Mouse (Mus musculus) cerebellum, postnatal 36 days (tissue): ENCODE measurements around the gene Hormad1.
"Not testable (repeated sequence)": the region's sequence is repeated elsewhere in the genome, so short reads cannot be mapped to it uniquely, and the experiment has no call there.

ENCODE experiments used
- DNase-seq, 2 experiments: peaks; one replicate each; pipeline ENCODE4 v3.0.0; 2021 to 2022; ENCODE audit warnings: mixed read lengths in 2 of 2

Hormad1 gene

GRCm38 (mm10) chr3:95559437-95559836 lies at the start of gene Hormad1:
Gene Hormad1, plus strand, starts transcription at chr3:95559677.
- no peak for DNase-seq

- DNase-seq: no peak
These were observed 47.8 kb upstream of the Hormad1 start for GRCm38 (mm10) chr3:95511611-95512180.

DNA sequence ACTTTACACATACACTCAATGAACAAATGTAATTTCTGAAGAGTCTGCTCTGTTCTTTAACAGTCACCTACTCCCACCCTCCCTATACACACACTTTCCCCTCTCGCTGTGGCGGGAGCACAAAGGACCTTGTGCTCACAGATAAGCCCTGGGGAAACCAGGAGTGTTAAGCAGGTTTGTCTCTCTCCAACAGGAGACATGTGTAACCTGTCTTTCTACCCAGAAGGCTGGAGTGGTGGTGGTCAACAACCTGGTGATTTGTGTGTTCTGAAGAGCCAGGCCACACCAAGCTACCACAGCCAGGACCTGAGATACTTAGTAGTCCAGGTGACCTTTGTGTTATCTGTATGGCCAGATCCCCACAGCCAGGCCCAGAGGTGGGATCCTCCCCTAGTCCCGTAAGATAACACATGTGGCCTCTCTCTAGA lies 42.8 kb upstream of the Hormad1 start:
- DNase-seq: no peak

GRCm38 (mm10) chr3:95517493-95517898 lies 42.0 kb upstream of the Hormad1 start:
- peak; percentile 72 to 77 for DNase-seq

- no peak for DNase-seq
These were observed 40.6 kb upstream of the Hormad1 start for GRCm38 (mm10) chr3:95518891-95519290.

DNA sequence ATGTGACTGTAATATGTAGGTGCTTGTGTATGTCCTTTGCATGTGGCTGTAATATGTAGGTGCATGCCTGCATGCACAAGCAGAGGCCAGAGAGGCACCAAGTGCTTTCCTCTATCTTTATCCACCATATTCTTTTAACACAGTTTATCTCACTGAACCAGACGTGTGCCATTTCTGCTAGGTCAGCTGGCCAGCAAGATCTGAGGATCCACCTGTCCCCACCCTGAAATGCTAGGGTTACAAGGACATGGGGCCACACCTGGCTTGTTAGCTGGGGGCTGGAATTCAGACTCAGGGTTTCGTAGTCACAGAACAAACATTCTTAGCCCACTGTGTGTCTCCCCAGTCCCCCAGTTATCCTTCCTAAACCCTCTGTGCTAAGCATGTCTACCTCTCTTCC lies 40.2 kb upstream of the Hormad1 start:
- DNase-seq: no peak

DNA sequence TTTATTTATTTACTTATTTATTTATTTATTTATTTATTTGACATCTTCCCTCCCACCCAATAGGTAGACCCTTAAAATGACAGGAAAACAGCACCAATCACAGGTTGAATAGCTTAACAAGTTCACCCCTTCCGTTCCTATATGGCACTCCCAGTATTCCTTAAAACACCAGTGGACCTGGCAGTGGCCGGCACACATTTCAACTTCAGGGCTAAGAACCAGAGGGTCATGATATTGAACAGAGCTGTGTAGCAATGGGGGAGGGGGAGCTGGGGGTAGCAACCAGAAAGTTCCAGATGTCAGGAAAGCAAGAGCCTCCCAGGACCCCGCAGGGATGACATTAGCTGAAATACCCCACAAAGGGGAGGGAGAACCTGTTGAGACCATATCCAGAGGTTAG lies 39.4 kb upstream of the Hormad1 start:
- no peak for DNase-seq

DNA sequence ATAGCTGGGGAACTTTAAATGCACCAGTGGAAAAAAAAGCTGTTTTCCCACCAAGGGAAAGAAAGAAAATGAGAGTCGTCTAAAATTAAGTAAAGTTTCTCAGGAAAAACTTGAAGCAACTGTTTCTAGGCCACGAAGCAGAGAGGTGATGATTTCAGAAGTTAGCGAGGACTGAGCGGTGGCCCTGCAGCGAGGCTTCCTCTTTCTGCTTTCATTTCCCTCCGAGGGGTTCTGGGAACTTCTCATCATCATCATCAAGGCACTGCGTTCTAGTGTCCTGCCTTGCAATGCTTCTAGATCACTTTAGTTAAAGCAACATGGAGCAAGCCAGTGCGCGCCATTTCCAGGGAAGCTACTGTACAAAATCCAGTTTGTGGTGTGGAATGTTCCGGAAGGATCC lies 38.3 kb upstream of the Hormad1 start:
- DNase-seq: no peak

DNA sequence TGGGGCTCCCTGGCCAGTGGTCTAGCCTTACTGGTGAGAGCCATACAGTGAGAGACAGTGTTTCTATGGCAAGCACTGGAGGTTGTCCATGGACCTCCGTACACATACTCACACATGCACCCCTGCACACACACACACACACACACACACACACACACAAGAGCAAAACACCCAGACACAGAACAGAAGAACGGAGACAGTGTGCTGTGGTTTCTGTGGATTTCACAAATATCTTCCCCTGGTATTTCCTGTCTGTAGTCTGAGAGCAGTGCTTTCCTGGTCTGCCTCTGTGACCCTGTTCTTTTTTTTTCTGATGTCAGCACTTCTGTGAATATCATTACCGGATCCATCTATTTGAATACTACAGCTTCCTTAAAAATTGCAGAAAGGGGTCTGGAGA lies 35.8 kb upstream of the Hormad1 start:
- no peak for DNase-seq

GRCm38 (mm10) chr3:95524673-95525072 lies 34.8 kb upstream of the Hormad1 start:
- no peak for DNase-seq

DNA sequence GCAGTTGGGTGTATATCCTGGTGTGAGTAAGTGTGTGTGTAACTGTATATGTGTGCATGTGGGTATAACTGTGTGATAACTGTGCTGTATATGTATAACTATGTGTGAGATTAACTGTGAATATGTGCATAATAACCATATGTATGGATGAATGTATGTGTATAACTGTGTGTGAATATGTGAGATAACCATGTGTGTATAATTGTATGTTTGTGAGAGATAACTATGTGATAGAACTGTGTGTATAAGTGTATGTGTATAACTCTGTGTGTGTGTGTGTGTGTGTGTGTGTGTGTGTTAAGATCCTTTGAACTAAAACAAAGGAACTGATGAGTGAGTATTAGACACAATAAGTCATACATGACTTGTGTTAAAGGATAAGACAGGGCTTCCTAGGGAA lies 33.4 kb upstream of the Hormad1 start:
- no peak for DNase-seq

GRCm38 (mm10) chr3:95526622-95527211 lies 32.8 kb upstream of the Hormad1 start, which contains the start of gene Ctss:
Gene Ctss, plus strand, starts transcription at chr3:95526786.
- DNase-seq: no peak

DNA sequence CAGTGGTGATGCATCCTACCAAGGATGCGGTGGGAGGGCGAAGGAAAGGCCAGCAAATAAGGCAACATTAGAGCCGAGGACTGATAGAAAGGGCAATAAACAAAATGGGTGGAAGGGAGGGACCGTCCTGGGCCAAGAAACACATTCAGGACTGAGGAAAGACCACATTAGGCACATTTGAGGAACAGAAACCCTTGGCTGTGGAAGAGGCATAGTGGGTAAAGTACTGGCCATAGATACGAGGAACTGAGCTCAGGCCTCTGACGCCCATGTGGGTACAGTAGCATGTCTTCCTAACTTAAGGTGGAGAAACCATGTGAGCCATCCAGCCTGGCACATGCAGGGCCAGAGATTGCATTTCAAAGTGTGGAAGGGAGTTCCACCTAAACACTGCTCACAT lies 29.7 kb upstream of the Hormad1 start:
- DNase-seq: no peak

DNA sequence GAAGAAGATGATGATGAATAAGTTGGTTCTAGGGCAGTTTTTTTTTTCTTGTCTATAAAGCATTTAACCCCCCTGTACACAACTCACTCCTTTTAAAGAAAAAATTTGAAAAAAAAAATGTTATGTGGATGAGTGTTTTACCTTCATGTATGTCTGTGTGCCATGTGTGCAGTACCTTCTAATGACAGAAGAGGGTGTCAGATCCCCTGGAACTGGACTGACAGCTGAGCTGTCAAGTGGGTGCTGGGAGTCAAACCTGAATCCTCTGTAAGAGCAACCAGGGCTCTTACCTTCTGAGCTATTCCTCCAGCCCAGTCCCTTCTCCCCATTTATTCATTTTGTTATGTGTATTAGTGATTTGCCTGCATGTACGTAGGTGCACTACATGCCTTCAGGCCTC lies 28.5 kb upstream of the Hormad1 start:
- DNase-seq: no peak

DNA sequence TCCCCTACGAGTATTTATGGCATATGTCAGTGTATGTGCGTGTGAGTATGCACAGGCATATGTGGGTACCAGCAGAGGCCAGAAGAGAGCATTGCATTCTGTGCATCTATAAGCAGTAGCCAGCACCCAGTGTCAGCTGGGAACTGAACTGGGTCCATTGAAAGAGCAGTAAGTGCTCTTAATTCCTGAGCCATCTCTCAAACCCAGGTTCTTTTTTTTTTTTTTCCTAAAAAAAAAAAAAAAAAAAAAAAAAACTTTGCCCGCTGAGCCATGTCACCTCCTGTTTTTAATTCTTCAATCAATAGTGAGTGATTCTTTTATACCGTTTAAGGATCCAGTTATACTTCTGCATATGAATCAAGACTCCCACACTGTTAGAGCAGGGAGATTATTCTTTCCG lies 26.1 kb upstream of the Hormad1 start:
- DNase-seq: no peak

- no peak for DNase-seq
These were observed 24.6 kb upstream of the Hormad1 start for GRCm38 (mm10) chr3:95534927-95535326.

DNA sequence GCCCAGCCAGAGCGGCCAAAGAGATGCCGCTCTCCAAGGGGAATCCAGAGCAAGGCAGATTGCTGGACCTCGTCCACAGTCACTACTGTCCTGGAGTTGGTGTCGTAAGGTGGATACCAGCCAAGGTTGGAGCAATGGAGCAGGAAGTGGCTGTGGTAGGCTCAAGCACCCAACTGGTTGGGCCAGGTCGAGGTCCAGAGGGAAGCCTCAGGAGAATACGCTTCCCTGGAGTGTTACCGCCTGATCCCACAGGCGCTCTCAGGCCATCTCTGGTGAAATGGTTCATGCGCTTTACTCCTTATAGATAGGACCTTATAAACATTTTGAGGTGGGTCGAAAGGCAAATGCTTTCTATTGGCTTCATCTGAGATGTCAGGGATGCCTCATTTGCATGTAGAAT lies 20.5 kb upstream of the Hormad1 start:
- DNase-seq: no peak

DNA sequence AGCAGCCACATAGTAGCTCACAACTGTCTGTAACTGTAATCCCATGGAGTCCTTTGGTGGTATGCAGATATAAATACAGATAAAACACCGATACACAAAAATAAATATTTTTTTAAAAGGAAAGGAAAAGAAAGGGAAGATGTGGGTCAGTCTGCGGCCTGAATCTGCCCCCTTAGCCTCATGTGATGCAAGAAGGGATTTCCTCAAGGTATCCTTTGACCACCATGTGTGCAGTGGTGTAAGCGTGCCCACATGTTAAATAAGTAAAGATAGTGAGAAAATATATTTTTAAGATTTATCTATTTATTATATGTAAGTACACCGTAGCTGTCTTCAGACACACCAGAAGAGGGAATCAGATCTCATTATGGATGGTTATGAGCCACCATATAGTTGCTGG lies 19.6 kb upstream of the Hormad1 start:
- DNase-seq: no peak

GRCm38 (mm10) chr3:95541186-95541585 lies 18.3 kb upstream of the Hormad1 start:
- DNase-seq: not testable (repeated sequence)

GRCm38 (mm10) chr3:95542171-95542570 lies 17.3 kb upstream of the Hormad1 start:
- no peak for DNase-seq

GRCm38 (mm10) chr3:95542981-95543380 lies 16.5 kb upstream of the Hormad1 start:
- DNase-seq: no peak

GRCm38 (mm10) chr3:95550176-95550575 lies 9.3 kb upstream of the Hormad1 start:
- DNase-seq: no peak

- no peak for DNase-seq
These were observed 5.5 kb upstream of the Hormad1 start for GRCm38 (mm10) chr3:95553986-95554385.

- DNase-seq: no peak
These were observed 1.3 kb downstream of the Hormad1 start for GRCm38 (mm10) chr3:95560738-95561137.

GRCm38 (mm10) chr3:95561826-95562225 lies 2.3 kb downstream of the Hormad1 start:
- no peak for DNase-seq
